ENCODE assay signal across 8 mouse cellular contexts in the genomic region with DNA sequence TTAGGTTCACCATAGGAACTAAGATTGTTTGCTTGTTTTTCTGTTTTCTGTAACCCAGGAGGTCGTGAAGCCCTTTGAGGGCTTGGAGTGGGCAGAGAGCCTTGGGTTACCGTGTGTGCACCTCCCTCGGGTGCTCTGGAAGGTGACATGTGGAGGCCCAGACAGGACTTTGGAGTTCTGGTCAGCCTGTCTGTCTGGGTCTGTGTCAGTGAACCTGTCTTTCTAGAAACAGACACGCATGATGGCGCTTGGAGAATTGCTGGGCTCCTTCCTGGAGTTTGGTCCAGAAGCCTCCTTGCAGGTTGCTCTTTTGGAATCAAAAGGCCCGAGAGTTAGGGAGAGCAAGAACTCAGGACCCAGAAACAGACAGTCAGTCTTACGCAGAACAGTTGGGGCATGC. TPM values are rescaled to one million over a fixed set of nuclear protein-coding genes. Genes with fewer than 3 reads are reported as not detected.
DNase-seq lines count a peak whose midpoint lies in the region; ATAC-seq and TF ChIP-seq lines count a peak whose summit lies in the region.

No protein-coding gene starts in this region.

- ATAC-seq in embryonic facial prominence, embryonic 14.5 days (ENCODE audit: low read depth) = no peak
- ATAC-seq in intestine, embryonic 15.5 days = no peak

- no peaks in the 10 kb centered on the region for H3K27me3 ChIP-seq in liver, adult 2 months (ENCODE audit: control insufficient read depth, insufficient read depth, low read length)
- no peaks in the 10 kb centered on the region for H3K27me3 ChIP-seq in embryonic facial prominence, embryonic 14.5 days (replicated peaks; ENCODE audit: control insufficient read depth, insufficient read depth, low read length)
- no peaks in the 10 kb centered on the region for H3K27me3 ChIP-seq in intestine, embryonic 15.5 days (replicated peaks)

- peaks cover 11% of the 10 kb centered on the region for H3K79me2 ChIP-seq in liver, adult 2 months (ENCODE audit: control insufficient read depth, insufficient read depth, low read length)
- peaks cover 72% of the 10 kb centered on the region for H3K79me2 ChIP-seq in macrophage (ENCODE audit: inconsistent target)

- 13% methylated on average over 7 of the region's 7 CpGs for WGBS in liver, adult 2 months
- WGBS in embryonic facial prominence, embryonic 14.5 days = 66% methylated on average over 7 of the region's 7 CpGs
- WGBS in intestine, embryonic 15.5 days = 57% methylated on average over 7 of the region's 7 CpGs
- 36% methylated on average over 7 of the region's 7 CpGs for WGBS in macrophage (ENCODE audit: missing documents)

- peaks cover 18% of the 10 kb centered on the region for H3K36me3 ChIP-seq in liver, adult 2 months (ENCODE audit: control insufficient read depth, insufficient read depth, low read length)
- H3K36me3 ChIP-seq in embryonic facial prominence, embryonic 14.5 days (ENCODE audit: control insufficient read depth, insufficient read depth, low read length) = peaks cover 73% of the 10 kb centered on the region
- H3K36me3 ChIP-seq in intestine, embryonic 15.5 days = peaks cover 25% of the 10 kb centered on the region
- peaks cover 33% of the 10 kb centered on the region; the same call in 1 of the 2 replicates for H3K36me3 ChIP-seq in macrophage (ENCODE audit: inconsistent target)

- no peaks in the 10 kb centered on the region for H3K9me3 ChIP-seq in embryonic facial prominence, embryonic 14.5 days (ENCODE audit: control insufficient read depth, low read length)
- H3K9me3 ChIP-seq in intestine, embryonic 15.5 days = no peaks in the 10 kb centered on the region

- H3K4me3 ChIP-seq in liver, adult 2 months (ENCODE audit: insufficient read depth, low read depth, low read length) = peak overlapping the region; percentile 72
- H3K4me3 ChIP-seq in embryonic facial prominence, embryonic 14.5 days (ENCODE audit: low read depth, low read length) = peak overlapping the region; percentile 60
- peak overlapping the region; percentile 29 for H3K4me3 ChIP-seq in intestine, embryonic 15.5 days (replicated peaks)
- H3K4me3 ChIP-seq in macrophage (ENCODE audit: inconsistent target) = peak overlapping the region; percentile 33

- peak overlapping the region; percentile 76 for H3K9ac ChIP-seq in liver, adult 2 months (ENCODE audit: low read depth, low read length)
- peak overlapping the region; percentile 48 for H3K9ac ChIP-seq in embryonic facial prominence, embryonic 14.5 days (ENCODE audit: low read depth, low read length)
- peak overlapping the region; percentile 43 for H3K9ac ChIP-seq in intestine, embryonic 15.5 days

- DNase-seq in liver, adult 2 months (ENCODE audit: extremely low read depth, low read depth, low spot score) = peak; percentile 85
- DNase-seq in liver = no peak
- DNase-seq in embryonic facial prominence, embryonic 14.5 days (ENCODE audit: low spot score) = no peak
- DNase-seq in gastrocnemius, postnatal 10 days = no peak
- DNase-seq in thymus, postnatal 10 days (ENCODE audit: low spot score in 2 of 2) = no peak
- DNase-seq in embryo, embryonic 9.5 days (ENCODE audit: extremely low spot score) = no peak

- H3K4me1 ChIP-seq in liver, adult 2 months (ENCODE audit: control insufficient read depth, insufficient read depth, low read length) = peaks cover 18% of the 10 kb centered on the region
- peaks cover 24% of the 10 kb centered on the region for H3K4me1 ChIP-seq in embryonic facial prominence, embryonic 14.5 days (ENCODE audit: control insufficient read depth, insufficient read depth, low read length)
- peaks cover 35% of the 10 kb centered on the region for H3K4me1 ChIP-seq in intestine, embryonic 15.5 days (replicated peaks)

- 0 out of 2 replicates have a peak, but pooled peaks have one; percentile 35 for TF ChIP-seq POLR2A in liver, adult 2 months (IDR thresholded peaks at IDR 0.05; ENCODE audit: extremely low read depth, insufficient read depth, low read length)

- TF ChIP-seq CTCF in liver, adult 2 months (IDR thresholded peaks at IDR 0.05; ENCODE audit: low read depth, low read length) = no peak

- H3K27ac ChIP-seq in liver, adult 2 months (replicated peaks; ENCODE audit: insufficient read depth, low read depth, low read length) = peak overlapping the region; percentile 99
- H3K27ac ChIP-seq in embryonic facial prominence, embryonic 14.5 days (replicated peaks; ENCODE audit: low read depth, low read length) = peak overlapping the region; percentile 78
- peak overlapping the region; percentile 89 for H3K27ac ChIP-seq in intestine, embryonic 15.5 days
- peak overlapping the region; percentile 100 for H3K27ac ChIP-seq in macrophage

- H3K4me2 ChIP-seq in embryonic facial prominence, embryonic 14.5 days (ENCODE audit: low read depth, low read length) = peak overlapping the region; percentile 68
- peak overlapping the region; percentile 57 for H3K4me2 ChIP-seq in intestine, embryonic 15.5 days (replicated peaks)

RNA-seq across cellular contexts. Expression of a gene that starts 0.7 kb away (rescaled TPM):
- 3,170 and 4,966 TPM in 2 replicates for total RNA-seq in liver, adult 2 months (2014; rRNA removed)
- polyA plus RNA-seq in liver, adult 2 months (2012; rRNA removed) = 12,947 and 13,613 TPM in 2 replicates
- polyA plus RNA-seq in embryonic facial prominence, embryonic 14.5 days (2014; fragmentation: Nextera tagmentation; extraction: Ambion mirVana) = 4,260 and 4,697 TPM in 2 replicates
- polyA plus RNA-seq in intestine, embryonic 15.5 days (2015; fragmentation: Nextera tagmentation; extraction: Ambion mirVana) = 5,581 and 6,050 TPM in 2 replicates
- total RNA-seq in macrophage (2018; cell fraction: chromatin; rRNA removed) = 1,000 to 10,000 TPM in 17 of 26 experiments, 100 to 1,000 TPM in 9; 394 to 2,185 (median 1,126) TPM
- over 10,000 TPM; 22,605 to 41,733 (median 29,198) TPM for total RNA-seq in macrophage (2018; cell fraction: cytosol; rRNA removed)
- 1,000 to 10,000 TPM; 1,882 to 6,751 (median 4,081) TPM for total RNA-seq in macrophage (2018; cell fraction: nucleus; rRNA removed)
- polyA plus RNA-seq in macrophage (2018) = 15,351 to 37,573 TPM (median 32,957 TPM) in 3 replicates
- 100 to 1,000 TPM; 173 to 194 TPM for total RNA-seq in gastrocnemius, postnatal 10 days (2021)

RNA-seq across cellular contexts. Expression of a gene that starts 6.3 kb away (rescaled TPM):
- total RNA-seq in liver, adult 2 months (2014; rRNA removed) = 19.5 and 23.8 TPM in 2 replicates
- 49.8 and 62.0 TPM in 2 replicates for polyA plus RNA-seq in liver, adult 2 months (2012; rRNA removed)
- 120 and 132 TPM in 2 replicates for polyA plus RNA-seq in embryonic facial prominence, embryonic 14.5 days (2014; fragmentation: Nextera tagmentation; extraction: Ambion mirVana)
- polyA plus RNA-seq in intestine, embryonic 15.5 days (2015; fragmentation: Nextera tagmentation; extraction: Ambion mirVana) = 181 and 185 TPM in 2 replicates
- 100 to 1,000 TPM in 21 of 26 experiments, 10 to 100 TPM in 5; 69.8 to 213 (median 134) TPM for total RNA-seq in macrophage (2018; cell fraction: chromatin; rRNA removed)
- total RNA-seq in macrophage (2018; cell fraction: cytosol; rRNA removed) = 100 to 1,000 TPM; 144 to 214 (median 171) TPM
- 100 to 1,000 TPM; 106 to 261 (median 170) TPM for total RNA-seq in macrophage (2018; cell fraction: nucleus; rRNA removed)
- 72.6 to 246 TPM (median 245 TPM) in 3 replicates for polyA plus RNA-seq in macrophage (2018)
- 10 to 100 TPM; 29.4 to 29.6 TPM for total RNA-seq in gastrocnemius, postnatal 10 days (2021)

RNA-seq across cellular contexts. Expression of a gene that starts 21.3 kb away (rescaled TPM):
- 0.07 and 0.18 TPM in 2 replicates for total RNA-seq in liver, adult 2 months (2014; rRNA removed)
- polyA plus RNA-seq in liver, adult 2 months (2012; rRNA removed) = 0.30 and 0.31 TPM in 2 replicates
- 1.2 and 1.5 TPM in 2 replicates for polyA plus RNA-seq in embryonic facial prominence, embryonic 14.5 days (2014; fragmentation: Nextera tagmentation; extraction: Ambion mirVana)
- polyA plus RNA-seq in intestine, embryonic 15.5 days (2015; fragmentation: Nextera tagmentation; extraction: Ambion mirVana) = 1.8 and 1.9 TPM in 2 replicates
- total RNA-seq in macrophage (2018; cell fraction: chromatin; rRNA removed) = not detected
- under 1 TPM in 1 of 26 experiments, not detected in 25; 0.10 TPM for total RNA-seq in macrophage (2018; cell fraction: cytosol; rRNA removed)
- total RNA-seq in macrophage (2018; cell fraction: nucleus; rRNA removed) = not detected
- not detected in 3 replicates for polyA plus RNA-seq in macrophage (2018)
- total RNA-seq in gastrocnemius, postnatal 10 days (2021) = not detected

RNA-seq across cellular contexts. Expression of a gene that starts 22.5 kb away (rescaled TPM):
- 8.9 and 12.3 TPM in 2 replicates for total RNA-seq in liver, adult 2 months (2014; rRNA removed)
- 18.4 and 28.8 TPM in 2 replicates for polyA plus RNA-seq in liver, adult 2 months (2012; rRNA removed)
- polyA plus RNA-seq in embryonic facial prominence, embryonic 14.5 days (2014; fragmentation: Nextera tagmentation; extraction: Ambion mirVana) = 123 and 127 TPM in 2 replicates
- polyA plus RNA-seq in intestine, embryonic 15.5 days (2015; fragmentation: Nextera tagmentation; extraction: Ambion mirVana) = 147 and 150 TPM in 2 replicates
- 10 to 100 TPM in 8 of 26 experiments, 1 to 10 TPM in 18; 1.1 to 17.1 (median 8.7) TPM for total RNA-seq in macrophage (2018; cell fraction: chromatin; rRNA removed)
- total RNA-seq in macrophage (2018; cell fraction: cytosol; rRNA removed) = 10 to 100 TPM; 11.6 to 25.0 (median 18.3) TPM
- total RNA-seq in macrophage (2018; cell fraction: nucleus; rRNA removed) = 10 to 100 TPM in 3 of 26 experiments, 1 to 10 TPM in 23; 3.4 to 16.9 (median 6.7) TPM
- polyA plus RNA-seq in macrophage (2018) = 14.9 to 41.5 TPM (median 18.7 TPM) in 3 replicates
- 10 to 100 TPM; 29.4 to 36.9 TPM for total RNA-seq in gastrocnemius, postnatal 10 days (2021)

RNA-seq across cellular contexts. Expression of a gene that starts 25.7 kb away (rescaled TPM):
- total RNA-seq in liver, adult 2 months (2014; rRNA removed) = 1.2 TPM in 2 replicates
- polyA plus RNA-seq in liver, adult 2 months (2012; rRNA removed) = 2.6 and 4.8 TPM in 2 replicates
- 39.3 TPM in 2 replicates for polyA plus RNA-seq in embryonic facial prominence, embryonic 14.5 days (2014; fragmentation: Nextera tagmentation; extraction: Ambion mirVana)
- polyA plus RNA-seq in intestine, embryonic 15.5 days (2015; fragmentation: Nextera tagmentation; extraction: Ambion mirVana) = 39.6 and 42.4 TPM in 2 replicates
- 10 to 100 TPM in 12 of 26 experiments, 1 to 10 TPM in 14; 1.6 to 23.1 (median 8.5) TPM for total RNA-seq in macrophage (2018; cell fraction: chromatin; rRNA removed)
- 1 to 10 TPM; 5.4 to 9.4 (median 7.9) TPM for total RNA-seq in macrophage (2018; cell fraction: cytosol; rRNA removed)
- 10 to 100 TPM in 5 of 26 experiments, 1 to 10 TPM in 21; 3.2 to 14.5 (median 7.7) TPM for total RNA-seq in macrophage (2018; cell fraction: nucleus; rRNA removed)
- polyA plus RNA-seq in macrophage (2018) = 7.1 to 9.5 TPM (median 7.3 TPM) in 3 replicates
- total RNA-seq in gastrocnemius, postnatal 10 days (2021) = 100 to 1,000 TPM; 142 to 150 TPM
